Mouse (Mus musculus): ENCODE measurements around the gene Pir.

DNA sequence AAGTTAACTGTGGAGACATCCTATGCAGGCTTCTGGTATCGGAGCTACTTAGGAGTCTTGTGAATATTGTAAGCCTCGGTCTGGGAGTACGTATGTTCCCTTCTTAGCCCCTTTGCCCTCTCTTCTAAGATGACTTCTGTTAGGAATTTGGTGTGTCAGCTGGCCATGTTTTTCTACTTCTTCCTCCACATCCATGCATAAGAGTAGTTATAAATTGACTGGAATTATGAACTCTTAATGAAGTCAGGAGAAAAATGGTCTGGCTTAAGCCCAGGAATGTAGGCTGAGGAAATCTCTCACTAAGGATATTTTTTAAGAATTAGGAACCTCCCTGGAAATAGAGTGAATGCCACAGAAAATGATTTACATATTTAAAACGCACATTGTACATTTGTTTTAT lies 69.4 kb downstream of the Pir start:
- TF ChIP-seq CTCF (conservative IDR thresholded peaks at IDR 0.05 in 1 of 2, IDR thresholded peaks at IDR 0.05 in 1 of 2; ENCODE audit: low read depth in 2 of 2, low read length in 2 of 2) (no peak), USF1 (IDR thresholded peaks at IDR 0.05; ENCODE audit: low read depth, low read length) (no peak), MAX (IDR thresholded peaks at IDR 0.05; ENCODE audit: low read length) (no peak)
